Mouse (Mus musculus) kidney, embryonic 16.5 days (tissue): ENCODE measurements at regions not wholly inside any gene's neighbourhood (a gene's known extent, or its start where the extent isn't known, plus 50 kb on each side); places are given as distances from the start of the nearest gene placed in this dataset.

Source experiments
- ATAC-seq: fragments of 200-750 bp; cut with Nextera tagmentation; 2 replicates; pipeline ENCODE4 v1.8.0; 2017; ENCODE audit warnings: moderate TSS enrichment; ENCODE audit not compliant: low FRiP score, low TSS enrichment
- H3K27ac ChIP-seq: fragments of 300-500 bp; sonication (generic); 2 replicates; pipeline ENCODE4 v1.5.1; 2014; ENCODE audit warnings: low read length
- H3K27me3 ChIP-seq: fragments of 300-500 bp; sonication (generic); 2 replicates; pipeline ENCODE4 v1.6.1; 2014; ENCODE audit warnings: low read length, control low read depth, mixed read lengths; ENCODE audit not compliant: insufficient read depth
- H3K36me3 ChIP-seq: fragments of 300-500 bp; sonication (generic); 2 replicates; pipeline ENCODE4 v1.6.1; 2014; ENCODE audit warnings: low read length, control low read depth, mixed read lengths; ENCODE audit not compliant: insufficient read depth
- H3K4me1 ChIP-seq: fragments of 300-500 bp; sonication (generic); 2 replicates; pipeline ENCODE4 v1.6.1; 2014; ENCODE audit warnings: low read length, control low read depth, mixed read lengths; ENCODE audit not compliant: insufficient read depth
- H3K4me2 ChIP-seq: fragments of 300-500 bp; sonication (generic); replicated peaks from 2 replicates; pipeline ENCODE4 v1.6.1; 2014; ENCODE audit warnings: low read depth, low read length
- H3K4me3 ChIP-seq: fragments of 300-500 bp; sonication (generic); 2 replicates; pipeline ENCODE4 v1.5.1; 2014; ENCODE audit warnings: mild to moderate bottlenecking, low read length
- H3K9ac ChIP-seq: fragments of 300-500 bp; sonication (generic); replicated peaks from 2 replicates; pipeline ENCODE4 v1.6.1; 2014; ENCODE audit warnings: low read length
- H3K9me3 ChIP-seq: fragments of 300-500 bp; sonication (generic); 2 replicates; pipeline ENCODE4 v1.6.1; 2016; ENCODE audit warnings: low read length, control low read depth
- WGBS: fragments of 180-500 bp; shearing (Covaris S2); extraction: QIAGEN DNeasy Blood & Tissue Kit; methylation state at CpG from one replicate; pipeline ENCODE4 v1.1.7; 2014; 5-methylcytosine and 5-hydroxymethylcytosine counted together

DNA sequence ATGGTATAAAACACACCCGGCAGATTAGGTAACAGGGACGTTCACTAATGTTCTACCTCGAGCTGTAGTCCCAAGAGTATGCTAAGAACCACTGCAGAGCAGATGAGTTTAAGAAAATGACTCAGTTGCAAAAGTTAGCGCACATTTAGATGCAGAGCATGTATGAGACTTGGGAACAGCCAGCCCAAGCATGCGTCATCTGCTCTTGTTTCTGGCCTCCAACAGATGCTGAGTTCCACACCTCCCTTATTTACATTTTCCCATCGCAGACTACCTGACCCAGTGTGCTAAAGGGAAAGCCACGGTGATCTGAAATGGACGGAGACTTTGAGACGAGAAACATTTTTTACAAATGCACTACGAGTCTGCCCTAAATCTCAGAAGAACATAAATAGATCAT, 327.3 kb downstream of the Gpat3 start:
- 54% methylated on average over 10 of the region's 10 CpGs for WGBS
- no peak for ATAC-seq
- Histone ChIP-seq H3K4me3 (no peak overlapping the region), H3K4me1 (no peaks in the 10 kb centered on the region), H3K27me3 (no peaks in the 10 kb centered on the region), H3K27ac (no peak overlapping the region), H3K4me2 (no peak overlapping the region), H3K36me3 (no peaks in the 10 kb centered on the region), H3K9me3 (no peaks in the 10 kb centered on the region), H3K9ac (no peak overlapping the region)

DNA sequence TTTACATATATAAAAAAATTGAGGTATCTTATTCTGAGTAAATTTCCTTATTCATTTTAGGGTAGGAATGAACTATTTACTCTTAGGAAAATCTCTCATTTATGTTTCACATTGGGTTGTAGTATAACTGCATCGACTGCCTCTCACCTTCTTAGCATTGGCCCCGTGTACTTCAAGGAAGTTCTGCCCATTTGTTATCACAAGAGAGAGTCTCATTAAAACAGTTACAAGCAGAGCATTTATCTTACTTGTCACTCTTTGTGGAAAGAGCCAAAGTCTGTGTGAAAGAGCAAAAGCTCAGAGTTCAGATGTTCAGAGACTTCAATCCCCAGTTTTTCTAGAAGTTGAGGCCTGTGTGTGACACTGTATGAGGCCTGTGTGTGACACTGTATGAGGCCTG, 323.6 kb downstream of the Gpat3 start:
- H3K36me3 ChIP-seq: no peaks in the 10 kb centered on the region
- 0 out of 2 replicates have a peak, but pooled peaks cover under 1% of the 10 kb centered on the region for H3K4me1 ChIP-seq
- no peaks in the 10 kb centered on the region for H3K9me3 ChIP-seq
- no peak for ATAC-seq
- WGBS: 27% methylated on average over 2 of the region's 2 CpGs
- H3K27me3 ChIP-seq: no peaks in the 10 kb centered on the region
- H3K27ac ChIP-seq: no peak overlapping the region
- no peak overlapping the region for H3K4me2 ChIP-seq
- H3K4me3 ChIP-seq: no peak overlapping the region
- no peak overlapping the region for H3K9ac ChIP-seq

- Histone ChIP-seq H3K4me1 (peaks cover 7% of the 10 kb centered on the region; the same call in 1 of the 2 replicates), H3K27me3 (no peaks in the 10 kb centered on the region), H3K36me3 (no peaks in the 10 kb centered on the region), H3K4me3 (no peak overlapping the region), H3K9me3 (no peaks in the 10 kb centered on the region), H3K9ac (no peak overlapping the region), H3K27ac (peak overlapping the region; percentile 61; the same call in 1 of the 2 replicates), H3K4me2 (no peak overlapping the region)
- no peak for ATAC-seq
- 38% methylated on average over 8 of the region's 8 CpGs for WGBS
Observed at GRCm38 (mm10) chr5:101163624-101164213, 318.2 kb downstream of the Gpat3 start.

DNA sequence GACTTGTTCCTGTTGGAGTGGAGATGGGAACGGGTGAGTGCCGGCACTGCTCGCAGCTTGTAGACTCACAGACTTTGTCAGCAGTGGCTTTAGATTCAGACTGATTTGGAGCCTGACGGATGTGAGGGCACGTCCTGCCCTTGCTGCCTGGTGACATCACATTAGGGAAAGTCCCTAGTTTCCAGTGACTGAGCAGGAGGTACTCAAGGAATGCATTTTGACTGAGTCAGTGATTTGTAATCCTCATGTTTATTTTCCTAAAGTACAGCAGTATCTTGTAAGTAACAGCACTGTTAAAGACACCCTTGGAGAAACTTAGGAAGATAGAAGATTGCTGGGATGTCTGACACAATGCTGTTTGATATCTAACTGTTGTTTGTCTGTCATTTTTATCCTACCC, 317.6 kb downstream of the Gpat3 start:
- ATAC-seq: peak; percentile 78
- 0 out of 2 replicates have a peak overlapping the region, but pooled peaks have one; percentile 43 for H3K27ac ChIP-seq

DNA sequence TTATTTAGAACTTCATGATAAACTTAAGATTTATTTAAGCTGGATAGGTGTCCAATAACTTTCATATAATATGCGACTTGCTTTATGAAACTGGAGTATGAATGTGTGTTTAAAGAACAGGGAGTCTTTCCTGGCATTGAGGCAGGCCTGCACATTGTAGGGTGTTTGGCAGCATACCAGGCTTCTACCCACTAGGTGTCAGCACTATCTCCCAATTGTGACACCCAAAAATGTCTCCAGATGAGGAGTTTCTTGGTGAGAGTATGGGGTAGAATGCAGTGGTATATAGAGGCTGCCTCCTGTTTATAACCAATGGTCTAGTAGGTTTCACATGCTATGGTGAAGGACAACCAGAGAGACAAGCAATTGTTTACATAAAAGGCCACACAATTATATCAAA, 311.9 kb downstream of the Gpat3 start:
- H3K27me3 ChIP-seq: no peaks in the 10 kb centered on the region
- WGBS: 55% methylated on average over 1 of the region's 1 CpGs
- H3K4me2 ChIP-seq: no peak overlapping the region
- ATAC-seq: no peak
- no peak overlapping the region for H3K27ac ChIP-seq
- H3K9ac ChIP-seq: no peak overlapping the region
- H3K9me3 ChIP-seq: no peaks in the 10 kb centered on the region
- H3K4me1 ChIP-seq: no peaks in the 10 kb centered on the region
- H3K4me3 ChIP-seq: no peak overlapping the region
- no peaks in the 10 kb centered on the region for H3K36me3 ChIP-seq

More for the DNA sequence above, 317.6 kb downstream of the Gpat3 start:
- no peak overlapping the region for H3K4me3 ChIP-seq
- H3K4me2 ChIP-seq: no peak overlapping the region
- WGBS: 16% methylated on average over 5 of the region's 5 CpGs
- H3K9ac ChIP-seq: no peak overlapping the region
- H3K4me1 ChIP-seq: peaks cover 7% of the 10 kb centered on the region; the same call in 1 of the 2 replicates
- H3K36me3 ChIP-seq: no peaks in the 10 kb centered on the region
- no peaks in the 10 kb centered on the region for H3K27me3 ChIP-seq
- no peaks in the 10 kb centered on the region for H3K9me3 ChIP-seq

DNA sequence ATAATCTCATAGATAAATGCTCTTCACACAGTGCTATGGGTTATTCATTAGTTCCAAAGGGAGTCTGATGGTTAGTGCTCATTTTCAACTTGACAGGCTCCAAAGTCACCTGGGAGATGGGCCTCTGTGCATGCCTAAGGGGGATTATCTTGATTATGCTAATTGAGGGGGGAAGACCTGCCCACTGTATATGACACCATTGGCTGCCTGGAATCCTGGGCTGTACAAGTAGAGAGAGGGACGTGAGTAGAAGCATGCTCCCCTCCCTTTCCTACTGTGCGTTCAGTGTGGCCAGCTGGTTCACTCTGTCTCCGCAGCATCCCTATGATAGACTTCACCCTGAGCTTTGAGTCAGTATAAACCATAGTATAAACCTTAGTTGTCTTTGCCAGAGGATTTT, 300.8 kb downstream of the Gpat3 start:
- H3K27ac ChIP-seq: no peak overlapping the region
- H3K36me3 ChIP-seq: no peaks in the 10 kb centered on the region
- H3K27me3 ChIP-seq: no peaks in the 10 kb centered on the region
- no peak overlapping the region for H3K9ac ChIP-seq
- ATAC-seq: no peak
- no peak overlapping the region for H3K4me3 ChIP-seq
- H3K4me1 ChIP-seq: no peaks in the 10 kb centered on the region
- no peak overlapping the region for H3K4me2 ChIP-seq
- no peaks in the 10 kb centered on the region for H3K9me3 ChIP-seq
- 88% methylated on average over 3 of the region's 3 CpGs for WGBS

DNA sequence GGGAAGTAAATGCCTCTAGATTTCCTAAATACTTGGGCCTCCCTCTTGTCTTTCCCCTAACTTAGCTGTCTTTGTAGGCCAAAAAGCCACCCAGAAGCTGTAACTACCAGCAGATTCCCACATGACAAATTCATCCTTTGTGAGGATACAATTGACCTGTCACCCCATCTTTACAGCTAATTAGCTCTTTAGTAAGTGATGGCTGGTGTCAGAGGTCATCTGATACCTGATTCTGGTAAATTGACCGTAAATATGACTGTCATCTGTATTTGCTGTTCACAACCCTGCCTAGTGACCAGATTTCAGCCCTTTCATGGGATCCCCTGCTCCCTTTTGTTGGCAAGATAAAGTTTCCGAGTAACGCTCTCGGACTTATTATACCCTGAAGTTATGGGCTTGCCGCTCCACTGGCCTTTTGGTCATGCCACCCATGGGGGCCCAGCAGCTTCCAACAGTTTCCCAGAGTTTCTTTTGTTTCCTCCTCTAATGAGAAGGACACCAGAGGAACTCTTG, 279.5 kb downstream of the Gpat3 start:
- no peak overlapping the region for H3K4me3 ChIP-seq
- WGBS: 41% methylated on average over 5 of the region's 5 CpGs
- ATAC-seq: no peak; the same call in none of the 2 replicates
- no peak overlapping the region for H3K4me2 ChIP-seq
- no peak overlapping the region for H3K27ac ChIP-seq
- H3K27me3 ChIP-seq: no peaks in the 10 kb centered on the region
- no peaks in the 10 kb centered on the region for H3K9me3 ChIP-seq
- no peaks in the 10 kb centered on the region for H3K36me3 ChIP-seq
- no peak overlapping the region for H3K9ac ChIP-seq
- peaks cover 18% of the 10 kb centered on the region for H3K4me1 ChIP-seq

DNA sequence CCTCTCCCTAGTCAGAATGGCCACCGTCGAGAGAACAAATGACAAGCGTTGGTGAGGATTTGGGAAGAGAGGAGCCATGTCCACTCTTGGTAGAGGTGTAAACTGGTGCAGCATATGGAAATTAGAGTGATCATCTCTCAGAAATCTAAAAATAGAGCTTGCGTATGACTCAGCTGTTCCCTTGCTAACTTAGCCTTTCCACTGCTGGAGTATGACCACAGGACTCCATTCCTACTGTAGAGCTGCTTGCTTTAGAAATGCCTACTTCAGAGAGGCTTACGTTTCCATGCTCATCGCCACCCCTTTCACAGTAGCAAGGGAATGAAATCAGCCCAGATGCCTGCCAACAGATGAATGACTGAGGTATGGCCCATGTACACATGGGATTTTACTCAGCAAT, 277.4 kb downstream of the Gpat3 start:
- Histone ChIP-seq H3K36me3 (no peaks in the 10 kb centered on the region), H3K4me2 (no peak overlapping the region), H3K9ac (no peak overlapping the region), H3K4me1 (peaks cover 18% of the 10 kb centered on the region), H3K27me3 (no peaks in the 10 kb centered on the region), H3K27ac (no peak overlapping the region), H3K9me3 (no peaks in the 10 kb centered on the region), H3K4me3 (no peak overlapping the region)
- WGBS: 95% methylated on average over 6 of the region's 6 CpGs
- ATAC-seq: no peak

DNA sequence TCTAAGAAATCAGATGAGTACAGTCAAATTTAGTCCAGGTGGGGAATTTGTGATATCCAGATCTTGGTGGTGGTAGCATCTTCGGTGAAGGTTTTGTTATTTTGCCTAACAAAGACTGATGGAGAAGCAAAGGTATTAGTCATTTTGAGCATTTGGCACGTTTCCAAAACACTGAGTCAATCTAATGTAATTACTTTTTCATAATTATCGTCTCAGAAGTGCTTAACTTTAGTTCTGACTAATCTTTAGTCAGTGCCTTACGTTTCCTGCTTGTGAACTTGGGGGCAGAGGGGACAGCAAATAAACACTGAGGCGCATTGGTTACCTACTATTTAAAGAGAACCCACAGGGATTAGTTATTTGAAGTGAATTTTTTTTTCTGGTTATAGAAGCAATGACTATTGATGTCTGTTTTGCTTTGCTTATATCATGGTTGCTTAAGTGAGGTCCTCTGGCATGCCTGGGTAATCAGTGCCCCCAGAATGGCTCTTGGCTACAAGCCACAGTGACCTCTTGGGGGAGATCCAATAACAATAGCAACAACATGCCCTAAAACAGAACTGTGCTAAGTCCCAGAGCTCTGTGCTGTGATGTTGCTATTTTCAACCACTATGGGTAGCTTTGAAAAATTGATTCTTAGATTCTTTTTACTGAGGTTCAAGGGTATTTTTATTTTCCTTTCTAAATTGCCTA, 275.1 kb downstream of the Gpat3 start:
- no peak overlapping the region for H3K9ac ChIP-seq
- no peak overlapping the region for H3K4me2 ChIP-seq
- 27% methylated on average over 5 of the region's 5 CpGs for WGBS
- H3K27ac ChIP-seq: no peak overlapping the region
- peaks cover 18% of the 10 kb centered on the region for H3K4me1 ChIP-seq
- no peaks in the 10 kb centered on the region for H3K36me3 ChIP-seq
- ATAC-seq: 0 out of 2 replicates have a peak, but pooled peaks have one; percentile 42
- H3K4me3 ChIP-seq: no peak overlapping the region
- no peaks in the 10 kb centered on the region for H3K27me3 ChIP-seq
- no peaks in the 10 kb centered on the region for H3K9me3 ChIP-seq

DNA sequence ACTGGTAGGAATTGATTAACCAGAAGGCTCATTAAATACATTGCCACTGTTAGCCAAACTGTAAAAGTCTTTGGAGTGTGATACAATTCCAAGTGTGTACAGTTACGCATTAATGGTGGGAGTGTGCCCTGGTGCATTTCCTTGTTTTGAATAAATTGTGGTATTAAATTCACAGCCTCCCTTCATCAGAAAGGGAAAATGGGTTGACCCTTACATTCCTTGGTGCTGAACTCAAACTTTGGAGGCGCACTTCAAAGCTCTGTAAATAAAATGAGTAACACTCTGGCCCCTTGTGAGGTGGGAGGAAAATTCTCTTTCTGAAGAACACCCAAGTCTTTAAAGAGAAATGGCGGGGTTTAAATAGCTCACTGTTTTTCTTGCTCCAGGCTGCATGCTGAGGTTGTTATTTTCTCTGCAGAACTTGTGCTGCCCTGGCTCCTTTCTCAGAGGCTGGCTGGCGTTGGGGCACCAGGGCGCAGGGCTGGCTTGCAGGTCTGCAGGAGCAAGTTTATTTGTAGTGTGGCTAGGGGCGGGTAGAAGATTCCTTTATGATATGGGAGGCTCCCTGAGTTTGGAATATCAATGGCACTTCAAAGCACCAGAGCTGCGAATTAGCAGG, 266.7 kb downstream of the Gpat3 start:
- Histone ChIP-seq H3K4me2 (0 out of 2 replicates have a peak overlapping the region, but pooled peaks have one; percentile 8), H3K9me3 (no peaks in the 10 kb centered on the region), H3K4me3 (no peak overlapping the region), H3K9ac (no peak overlapping the region), H3K27me3 (no peaks in the 10 kb centered on the region), H3K36me3 (no peaks in the 10 kb centered on the region), H3K4me1 (peaks cover 32% of the 10 kb centered on the region), H3K27ac (peak overlapping the region; percentile 85)
- ATAC-seq: peak; percentile 88
- WGBS: 7% methylated on average over 7 of the region's 7 CpGs
